13 mouse cellular contexts compared by ENCODE assay signal in genomic region chr11:119955432-119955831, GRCm38 (mm10). TPM values are rescaled to one million over a fixed set of nuclear protein-coding genes. Genes with fewer than 3 reads are reported as not detected.
DNase-seq lines count a peak whose midpoint lies in the region; ATAC-seq and TF ChIP-seq lines count a peak whose summit lies in the region.
"Had no signal": no experiment of that assay in that cellular context is flagged by ENCODE, and none has a peak within 500 bp of the region (broad histone marks: within the 10 kb centered on the region; RNA-seq: fewer than 3 reads in every experiment).

No protein-coding gene starts in this region.

- H3K36me3 ChIP-seq in forebrain, embryonic 10.5 days (replicated peaks) = peaks cover 8% of the 10 kb centered on the region; the same call in 1 of the 2 replicates
- H3K36me3 ChIP-seq in forebrain, postnatal 0 days (ENCODE audit: insufficient read depth) = peaks cover 3% of the 10 kb centered on the region; the same call in 1 of the 2 replicates
- H3K36me3 ChIP-seq in spleen, adult 2 months (ENCODE audit: control insufficient read depth, insufficient read depth, low read length) = no peaks in the 10 kb centered on the region; the same call in 1 of the 2 replicates
- H3K36me3 ChIP-seq in lung, embryonic 15.5 days = peaks cover under 1% of the 10 kb centered on the region; the same call in 1 of the 2 replicates

- WGBS in forebrain, embryonic 10.5 days = 57% methylated on average over 3 of the region's 3 CpGs
- WGBS in forebrain, postnatal 0 days = 77% methylated on average over 3 of the region's 3 CpGs
- 15% methylated on average over 3 of the region's 3 CpGs for WGBS in spleen, adult 2 months
- WGBS in lung, embryonic 15.5 days = 38% methylated on average over 3 of the region's 3 CpGs

- H3K4me1 ChIP-seq in forebrain, embryonic 10.5 days = peaks cover 42% of the 10 kb centered on the region
- H3K4me1 ChIP-seq in forebrain, postnatal 0 days (ENCODE audit: insufficient read depth) = no peaks in the 10 kb centered on the region
- H3K4me1 ChIP-seq in spleen, adult 2 months (ENCODE audit: control insufficient read depth, insufficient read depth, insufficient read length) = peaks cover 41% of the 10 kb centered on the region; the same call in 1 of the 2 replicates
- H3K4me1 ChIP-seq in lung, embryonic 15.5 days = peaks cover 62% of the 10 kb centered on the region

- TF ChIP-seq CTCF in forebrain, postnatal 0 days (IDR thresholded peaks at IDR 0.05; ENCODE audit: low read depth) = no peak
- no peak for TF ChIP-seq CTCF in spleen, adult 2 months (IDR thresholded peaks at IDR 0.05; ENCODE audit: extremely low read depth, insufficient read depth, insufficient read length, insufficient replicate concordance)

- TF ChIP-seq POLR2A in spleen, adult 2 months (IDR thresholded peaks at IDR 0.05; ENCODE audit: low read depth, low read length) = no peak

- no peaks in the 10 kb centered on the region for H3K27me3 ChIP-seq in forebrain, embryonic 10.5 days (ENCODE audit: poor library complexity, severe bottlenecking)
- H3K27me3 ChIP-seq in forebrain, postnatal 0 days (ENCODE audit: insufficient read depth, low read length) = no peaks in the 10 kb centered on the region
- no peaks in the 10 kb centered on the region for H3K27me3 ChIP-seq in spleen, adult 2 months (ENCODE audit: control insufficient read depth, insufficient read depth, low read length)
- no peaks in the 10 kb centered on the region for H3K27me3 ChIP-seq in lung, embryonic 15.5 days
- H3K27me3 ChIP-seq: limb, embryonic 13.5 days had no signal

- H3K4me2 ChIP-seq in forebrain, postnatal 0 days (ENCODE audit: low read depth) = no peak overlapping the region
- 0 out of 2 replicates have a peak overlapping the region, but pooled peaks have one; percentile 5 for H3K4me2 ChIP-seq in lung, embryonic 15.5 days
- H3K4me2 ChIP-seq: limb, embryonic 13.5 days had no signal

- H3K9ac ChIP-seq in forebrain, postnatal 0 days = no peak overlapping the region
- H3K9ac ChIP-seq in lung, embryonic 15.5 days = no peak overlapping the region
- H3K9ac ChIP-seq: limb, embryonic 13.5 days had no signal

- peak overlapping the region; percentile 9; the same call in 1 of the 2 replicates for H3K27ac ChIP-seq in forebrain, embryonic 10.5 days
- H3K27ac ChIP-seq in forebrain, postnatal 0 days (ENCODE audit: low read depth, low read length) = no peak overlapping the region
- peak overlapping the region; percentile 73 for H3K27ac ChIP-seq in spleen, adult 2 months (ENCODE audit: insufficient read depth, low read length)
- peak overlapping the region; percentile 83 for H3K27ac ChIP-seq in lung, embryonic 15.5 days
- H3K27ac ChIP-seq: limb, embryonic 13.5 days had no signal

- no peak overlapping the region for H3K4me3 ChIP-seq in forebrain, embryonic 10.5 days
- H3K4me3 ChIP-seq in forebrain, postnatal 0 days (ENCODE audit: low read depth, low read length) = no peak overlapping the region
- H3K4me3 ChIP-seq in spleen, adult 2 months (ENCODE audit: extremely low read depth, insufficient read depth, insufficient read length) = no peak overlapping the region
- H3K4me3 ChIP-seq in lung, embryonic 15.5 days = no peak overlapping the region
- H3K4me3 ChIP-seq: limb, embryonic 13.5 days; myocyte had no signal

- ATAC-seq in forebrain, postnatal 0 days = no peak
- no peak for ATAC-seq in lung, embryonic 15.5 days (ENCODE audit: borderline replicate concordance, extremely low read depth, low FRiP score, low TSS enrichment)
- no peak for ATAC-seq in inflammation-experienced regulatory T-cells, adult 6 months

- H3K9me3 ChIP-seq in forebrain, embryonic 10.5 days = no peaks in the 10 kb centered on the region
- H3K9me3 ChIP-seq in forebrain, postnatal 0 days (ENCODE audit: low read length) = no peaks in the 10 kb centered on the region
- H3K9me3 ChIP-seq in lung, embryonic 15.5 days = no peaks in the 10 kb centered on the region
- H3K9me3 ChIP-seq: limb, embryonic 13.5 days had no signal

- DNase-seq in forebrain, embryonic 10.5 days (ENCODE audit: extremely low spot score, low spot score) = no peak
- no peak for DNase-seq in forebrain, postnatal 0 days
- no peak for DNase-seq in spleen, adult 2 months (ENCODE audit: low read depth in 1 of 2, low spot score in 2 of 2)
- DNase-seq in spleen, adult 18-20 months = no peak
- DNase-seq in cerebellum, postnatal 4 days (ENCODE audit: low spot score in 2 of 2) = no peak
- DNase-seq in gastrocnemius, adult 8-10 months (ENCODE audit: low spot score in 2 of 2) = no peak
- DNase-seq: kidney, postnatal 14 days; right cerebral cortex, postnatal 4 days; thymus, postnatal 4 days had no signal

RNA-seq across cellular contexts. Expression of gene Baiap2, which starts 12.9 kb away (rescaled TPM):
- polyA plus RNA-seq in forebrain, embryonic 10.5 days (2016; fragmentation: Nextera tagmentation; extraction: Ambion mirVana) = 9.6 and 11.1 TPM in 2 replicates
- 42.3 and 52.0 TPM in 2 replicates for total RNA-seq in forebrain, postnatal 0 days (2014; rRNA removed)
- 31.1 and 36.6 TPM in 2 replicates for polyA plus RNA-seq in forebrain, postnatal 0 days (2015; fragmentation: Nextera tagmentation; extraction: Ambion mirVana)
- 17.3 and 22.9 TPM in 2 replicates for polyA plus RNA-seq in spleen, adult 2 months (2012; rRNA removed)
- polyA plus RNA-seq in lung, embryonic 15.5 days (2015; fragmentation: Nextera tagmentation; extraction: Ambion mirVana) = 26.2 and 28.9 TPM in 2 replicates
- 10 to 100 TPM in 1 of 3 experiments, 1 to 10 TPM in 2; 8.1 to 12.1 (median 9.6) TPM for polyA plus RNA-seq in inflammation-experienced regulatory T-cells, adult 6 months (2017; shearing (Covaris generic))
- total RNA-seq in gastrocnemius, adult 8-10 months (2022) = 1 to 10 TPM in 2 of 4 experiments, under 1 TPM in 2; 0.56 to 1.7 (median 1.2) TPM

RNA-seq across cellular contexts. Expression of gene Chmp6, which starts 42.2 kb away (rescaled TPM):
- polyA plus RNA-seq in forebrain, embryonic 10.5 days (2016; fragmentation: Nextera tagmentation; extraction: Ambion mirVana) = 114 and 124 TPM in 2 replicates
- total RNA-seq in forebrain, postnatal 0 days (2014; rRNA removed) = 91.1 and 91.9 TPM in 2 replicates
- polyA plus RNA-seq in forebrain, postnatal 0 days (2015; fragmentation: Nextera tagmentation; extraction: Ambion mirVana) = 102 and 105 TPM in 2 replicates
- polyA plus RNA-seq in spleen, adult 2 months (2012; rRNA removed) = 31.2 and 36.6 TPM in 2 replicates
- polyA plus RNA-seq in lung, embryonic 15.5 days (2015; fragmentation: Nextera tagmentation; extraction: Ambion mirVana) = 99.3 and 100 TPM in 2 replicates
- 10 to 100 TPM; 43.9 to 55.0 (median 52.0) TPM for polyA plus RNA-seq in inflammation-experienced regulatory T-cells, adult 6 months (2017; shearing (Covaris generic))
- 10 to 100 TPM; 26.4 to 32.0 (median 30.1) TPM for total RNA-seq in gastrocnemius, adult 8-10 months (2022)
